Mouse (Mus musculus): Measurements from ENCODE around the gene Cd164. TPM values are rescaled to one million over a fixed set of nuclear protein-coding genes. Genes with fewer than 3 reads are reported as not detected.
A peak's percentile ranks its signal among the peaks of the same experiment; 100 is the strongest.

The Cd164 gene
- polyA plus RNA-seq, 1 experiment from 2014 or later: 78.2 TPM

GRCm38 (mm10) chr10:41480938-41481880 is 38.0 kb upstream of the Cd164 start:
- no peaks in the 10 kb centered on the region for H3K27me3 ChIP-seq
- H3K4me3 ChIP-seq: no peak overlapping the region
- H3K4me1 ChIP-seq: peaks cover 16% of the 10 kb centered on the region
- no peak overlapping the region for H3K27ac ChIP-seq
- no peak overlapping the region for H3K4me2 ChIP-seq
- no peaks in the 10 kb centered on the region for H3K9me3 ChIP-seq (replicated peaks)
- no peak overlapping the region for H3K9ac ChIP-seq
- 77% methylated on average over 33 of the region's 33 CpGs for WGBS
- peaks cover 76% of the 10 kb centered on the region for H3K36me3 ChIP-seq (ENCODE audit: poor library complexity, severe bottlenecking)
- ATAC-seq: no peak

- WGBS: 84% methylated on average over 7 of the region's 7 CpGs
- no peaks in the 10 kb centered on the region for H3K9me3 ChIP-seq (replicated peaks)
- H3K9ac ChIP-seq: no peak overlapping the region
- no peaks in the 10 kb centered on the region for H3K27me3 ChIP-seq
- H3K4me3 ChIP-seq: no peak overlapping the region
- no peak overlapping the region for H3K27ac ChIP-seq
- peaks cover 14% of the 10 kb centered on the region for H3K4me1 ChIP-seq
- H3K4me2 ChIP-seq: no peak overlapping the region
- H3K36me3 ChIP-seq (ENCODE audit: poor library complexity, severe bottlenecking): peaks cover 88% of the 10 kb centered on the region
- no peak for ATAC-seq
These were observed 36.8 kb upstream of the Cd164 start for GRCm38 (mm10) chr10:41482446-41482845.

- Histone ChIP-seq H3K4me3 (no peak overlapping the region), H3K9ac (no peak overlapping the region), H3K36me3 (ENCODE audit: poor library complexity, severe bottlenecking) (peaks cover 75% of the 10 kb centered on the region), H3K4me2 (no peak overlapping the region), H3K27me3 (no peaks in the 10 kb centered on the region), H3K27ac (no peak overlapping the region), H3K4me1 (peaks cover 25% of the 10 kb centered on the region), H3K9me3 (replicated peaks) (no peaks in the 10 kb centered on the region)
- whole genome bisulfite sequencing: 92% methylated on average over 16 of the region's 16 CpGs
- no peak for ATAC-seq
These were observed 33.4 kb upstream of the Cd164 start for GRCm38 (mm10) chr10:41485778-41486177.

GRCm38 (mm10) chr10:41486506-41487170 is 32.6 kb upstream of the Cd164 start:
- Histone ChIP-seq H3K27me3 (no peaks in the 10 kb centered on the region), H3K4me1 (peaks cover 25% of the 10 kb centered on the region), H3K9me3 (replicated peaks) (no peaks in the 10 kb centered on the region), H3K4me3 (no peak overlapping the region), H3K27ac (no peak overlapping the region), H3K36me3 (ENCODE audit: poor library complexity, severe bottlenecking) (peaks cover 67% of the 10 kb centered on the region), H3K9ac (0 out of 2 replicates have a peak overlapping the region, but pooled peaks have one; percentile 12), H3K4me2 (no peak overlapping the region)
- WGBS: 83% methylated on average over 14 of the region's 14 CpGs
- no peak for ATAC-seq

- Histone ChIP-seq H3K27me3 (no peaks in the 10 kb centered on the region), H3K27ac (no peak overlapping the region), H3K36me3 (ENCODE audit: poor library complexity, severe bottlenecking) (peaks cover 44% of the 10 kb centered on the region), H3K4me1 (peaks cover 25% of the 10 kb centered on the region), H3K9me3 (replicated peaks) (no peaks in the 10 kb centered on the region), H3K4me2 (peak overlapping the region; percentile 97), H3K9ac (peak overlapping the region; percentile 71), H3K4me3 (peak overlapping the region; percentile 61)
- 50% methylated on average over 7 of the region's 7 CpGs for WGBS
- no peak for ATAC-seq
These were observed 30.3 kb upstream of the Cd164 start for GRCm38 (mm10) chr10:41488877-41489276.

- no peaks in the 10 kb centered on the region for H3K27me3 ChIP-seq
- H3K4me2 ChIP-seq: peak overlapping the region; percentile 97
- WGBS: 39% methylated on average over 8 of the region's 8 CpGs
- H3K4me3 ChIP-seq: peak overlapping the region; percentile 61
- no peak overlapping the region for H3K27ac ChIP-seq
- no peaks in the 10 kb centered on the region for H3K9me3 ChIP-seq (replicated peaks)
- peak overlapping the region; percentile 71 for H3K9ac ChIP-seq
- peaks cover 40% of the 10 kb centered on the region for H3K36me3 ChIP-seq (ENCODE audit: poor library complexity, severe bottlenecking)
- peaks cover 25% of the 10 kb centered on the region for H3K4me1 ChIP-seq
- ATAC-seq: no peak
These were observed 29.9 kb upstream of the Cd164 start for GRCm38 (mm10) chr10:41489294-41489693.

- ATAC-seq: peak; percentile 97
- H3K4me1 ChIP-seq: peaks cover 25% of the 10 kb centered on the region
- no peaks in the 10 kb centered on the region for H3K9me3 ChIP-seq (replicated peaks)
- H3K27me3 ChIP-seq: no peaks in the 10 kb centered on the region
- H3K27ac ChIP-seq: 0 out of 2 replicates have a peak within 1 kb of the TSS, but pooled peaks have one; percentile 10
- 1% methylated on average over 49 of the region's 50 CpGs for WGBS
- peak within 1 kb of the TSS; percentile 97 for H3K4me2 ChIP-seq
- H3K9ac ChIP-seq: peak within 1 kb of the TSS; percentile 71
- peaks cover 34% of the 10 kb centered on the region for H3K36me3 ChIP-seq (ENCODE audit: poor library complexity, severe bottlenecking)
- peak within 1 kb of the TSS; percentile 61 for H3K4me3 ChIP-seq
These were observed 29.3 kb upstream of the Cd164 start, which contains the start of the genes Smpd2 and Ppil6 for GRCm38 (mm10) chr10:41489708-41490517. Gene Smpd2 (minus strand): TSS chr10:41490369. Gene Ppil6 (plus strand): TSS chr10:41490439.

GRCm38 (mm10) chr10:41490518-41490873 is 28.7 kb upstream of the Cd164 start:
- WGBS: under 1% methylated on average over 29 of the region's 29 CpGs
- peak overlapping the region; percentile 71 for H3K9ac ChIP-seq
- H3K4me3 ChIP-seq: peak overlapping the region; percentile 61
- H3K4me1 ChIP-seq: peaks cover 25% of the 10 kb centered on the region
- no peaks in the 10 kb centered on the region for H3K9me3 ChIP-seq (replicated peaks)
- H3K4me2 ChIP-seq: peak overlapping the region; percentile 97
- H3K27ac ChIP-seq: no peak overlapping the region
- ATAC-seq: no peak
- peaks cover 28% of the 10 kb centered on the region for H3K36me3 ChIP-seq (ENCODE audit: poor library complexity, severe bottlenecking)
- H3K27me3 ChIP-seq: no peaks in the 10 kb centered on the region

GRCm38 (mm10) chr10:41491111-41491510 is 28.1 kb upstream of the Cd164 start:
- Histone ChIP-seq H3K4me3 (no peak overlapping the region), H3K4me2 (peak overlapping the region; percentile 97)
- WGBS: 57% methylated on average over 4 of the region's 4 CpGs

GRCm38 (mm10) chr10:41500941-41501340 is 18.3 kb upstream of the Cd164 start:
- peaks cover 5% of the 10 kb centered on the region; the same call in 1 of the 2 replicates for H3K4me1 ChIP-seq
- 73% methylated on average over 4 of the region's 4 CpGs for WGBS
- H3K9me3 ChIP-seq (replicated peaks): no peaks in the 10 kb centered on the region
- no peak for ATAC-seq
- no peak overlapping the region for H3K4me3 ChIP-seq
- no peak overlapping the region for H3K4me2 ChIP-seq
- no peak overlapping the region for H3K9ac ChIP-seq
- no peak overlapping the region for H3K27ac ChIP-seq
- H3K36me3 ChIP-seq (ENCODE audit: poor library complexity, severe bottlenecking): no peaks in the 10 kb centered on the region
- H3K27me3 ChIP-seq: no peaks in the 10 kb centered on the region

More at GRCm38 (mm10) chr10:41491111-41491510, 28.1 kb upstream of the Cd164 start:
- Histone ChIP-seq H3K4me1 (peaks cover 25% of the 10 kb centered on the region), H3K9me3 (replicated peaks) (no peaks in the 10 kb centered on the region), H3K27me3 (no peaks in the 10 kb centered on the region), H3K27ac (no peak overlapping the region), H3K36me3 (ENCODE audit: poor library complexity, severe bottlenecking) (peaks cover 22% of the 10 kb centered on the region), H3K9ac (no peak overlapping the region)
- ATAC-seq: no peak

- no peak overlapping the region for H3K4me3 ChIP-seq
- no peak overlapping the region for H3K4me2 ChIP-seq
- peaks cover 5% of the 10 kb centered on the region; the same call in 1 of the 2 replicates for H3K4me1 ChIP-seq
- peak; percentile 19; the same call in 1 of the 2 replicates for ATAC-seq
- no peaks in the 10 kb centered on the region for H3K27me3 ChIP-seq
- no peaks in the 10 kb centered on the region for H3K36me3 ChIP-seq (ENCODE audit: poor library complexity, severe bottlenecking)
- H3K9me3 ChIP-seq (replicated peaks): no peaks in the 10 kb centered on the region
- no peak overlapping the region for H3K9ac ChIP-seq
- H3K27ac ChIP-seq: no peak overlapping the region
- 82% methylated on average over 1 of the region's 1 CpGs for WGBS
These were observed 14.2 kb upstream of the Cd164 start for GRCm38 (mm10) chr10:41504996-41505395.
